Mouse (Mus musculus): Measurements from ENCODE around the gene Ano1.

GRCm38 (mm10) chr7:144545231-144545630 is 206.5 kb downstream of the Ano1 start:
- no peak for TF ChIP-seq CTCF (IDR thresholded peaks at IDR 0.05)
- TF ChIP-seq EP300 (IDR thresholded peaks at IDR 0.05) = no peak
